Mouse (Mus musculus) left cerebral cortex, postnatal 14 days (tissue): Measurements from ENCODE around the gene Zfp536. TPM values are rescaled to one million over a fixed set of nuclear protein-coding genes. Genes with fewer than 3 reads are reported as not detected.
"Not testable (repeated sequence)": the region's sequence is repeated elsewhere in the genome, so short reads cannot be mapped to it uniquely, and the experiment has no call there.

ENCODE experiments used
- DNase-seq, 2 experiments: peaks; one replicate each; pipeline ENCODE4 v3.0.0; 2021 to 2022; ENCODE audit warnings: low spot score in 2 of 2, mixed read lengths in 1 of 2
- intact Hi-C: fragments of 180-260 bp; cut with DNase I; formaldehyde crosslinking; loops from one replicate; pipeline ENCODE4 v1.15.1; 2025
- total RNA-seq, 2 experiments: library from RNA; stranded (reverse); gene quantifications; 2 replicates each; pipeline ENCODE4 v1.2.3; 2021

The Zfp536 gene
- total RNA-seq, 2 experiments from 2014 or later: 28.7 to 30.0 TPM

GRCm38 (mm10) chr7:37718671-37719402 lies 54.6 kb downstream of the Zfp536 start:
- DNase-seq: no peak
- intact Hi-C loops: no loop called here

GRCm38 (mm10) chr7:37717071-37717470 lies 56.4 kb downstream of the Zfp536 start:
- DNase-seq: no peak
- intact Hi-C loops: no loop called here

GRCm38 (mm10) chr7:37716626-37717025 lies 56.8 kb downstream of the Zfp536 start:
- no peak for DNase-seq
- intact Hi-C loops: no loop called here

- no peak for DNase-seq
- intact Hi-C loops: no loop called here
Measured at GRCm38 (mm10) chr7:37704464-37704863, 69.0 kb downstream of the Zfp536 start.

- DNase-seq, intact Hi-C loops: not testable (repeated sequence)
Measured at GRCm38 (mm10) chr7:37697378-37697777, 76.1 kb downstream of the Zfp536 start.

GRCm38 (mm10) chr7:37695066-37695465 lies 78.4 kb downstream of the Zfp536 start:
- DNase-seq: no peak
- intact Hi-C loops: no loop called here

- intact Hi-C loops: no loop called here
- no peak for DNase-seq
Measured at GRCm38 (mm10) chr7:37690606-37691005, 82.8 kb downstream of the Zfp536 start.

GRCm38 (mm10) chr7:37689561-37690305 lies 83.7 kb downstream of the Zfp536 start:
- peak in 1 of 2 experiments; percentile 7 for DNase-seq
- intact Hi-C loops: no loop called here

- no peak for DNase-seq
- intact Hi-C loops: no loop called here
Measured at GRCm38 (mm10) chr7:37689107-37689511, 84.3 kb downstream of the Zfp536 start.

- DNase-seq: no peak
- intact Hi-C loops: no loop called here
Measured at GRCm38 (mm10) chr7:37686366-37686765, 87.1 kb downstream of the Zfp536 start.

GRCm38 (mm10) chr7:37685247-37685646 lies 88.2 kb downstream of the Zfp536 start:
- DNase-seq: no peak
- intact Hi-C loops: no loop called here

- no peak for DNase-seq
- intact Hi-C loops: no loop called here
Measured at GRCm38 (mm10) chr7:37681335-37681734, 92.1 kb downstream of the Zfp536 start.

GRCm38 (mm10) chr7:37663676-37664365 lies 109.6 kb downstream of the Zfp536 start:
- DNase-seq: no peak
- intact Hi-C loops: no loop called here

GRCm38 (mm10) chr7:37648671-37649070 lies 124.8 kb downstream of the Zfp536 start:
- no peak for DNase-seq
- intact Hi-C loops: no loop called here

- intact Hi-C loops: no loop called here
- DNase-seq: peak; percentile 25 to 29
Measured at GRCm38 (mm10) chr7:37647917-37648615, 125.4 kb downstream of the Zfp536 start.

- no peak for DNase-seq
- intact Hi-C loops: no loop called here
Measured at GRCm38 (mm10) chr7:37639740-37640397, 133.6 kb downstream of the Zfp536 start.

GRCm38 (mm10) chr7:37634812-37635211 lies 138.6 kb downstream of the Zfp536 start:
- no peak for DNase-seq
- intact Hi-C loops: no loop called here

GRCm38 (mm10) chr7:37630410-37630809 lies 143.0 kb downstream of the Zfp536 start:
- intact Hi-C loops: no loop called here
- no peak for DNase-seq

GRCm38 (mm10) chr7:37627897-37628510 lies 145.4 kb downstream of the Zfp536 start:
- intact Hi-C loops: no loop called here
- DNase-seq: peak in 1 of 2 experiments; percentile 28
